Mouse (Mus musculus): ENCODE data around the gene Cemip.

DNA sequence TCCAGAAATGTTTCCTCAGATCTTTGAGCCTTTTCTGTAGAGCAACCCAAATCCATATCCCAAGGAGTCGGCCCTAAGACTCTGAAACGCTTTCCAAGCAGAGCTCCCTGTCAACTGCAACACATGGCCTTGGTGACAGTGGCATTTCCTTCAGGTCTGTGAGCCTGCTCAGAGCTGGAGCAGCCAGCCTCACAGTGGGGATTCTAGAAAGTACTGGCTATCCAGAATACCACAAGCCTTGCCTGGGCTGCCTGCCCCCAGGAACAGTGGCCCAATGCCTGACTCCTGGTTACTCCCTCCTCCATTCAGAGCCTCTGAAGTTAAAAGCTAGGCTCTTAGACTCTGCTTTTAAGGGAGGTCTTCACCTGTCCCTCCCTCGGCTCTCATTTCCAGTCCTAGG, 12.4 kb downstream of the Cemip start:
- TF ChIP-seq MAX (IDR thresholded peaks at IDR 0.05): no peak
- TF ChIP-seq USF1 (IDR thresholded peaks at IDR 0.05; ENCODE audit: low read depth): no peak
- no peak for TF ChIP-seq CTCF (IDR thresholded peaks at IDR 0.05; ENCODE audit: control insufficient read depth, insufficient read depth, insufficient read length)
- no peak for TF ChIP-seq CEBPB (IDR thresholded peaks at IDR 0.05; ENCODE audit: low read depth)
- no peak for TF ChIP-seq MYOD1 (IDR thresholded peaks at IDR 0.05; ENCODE audit: control insufficient read depth, insufficient read length, low read depth)

Measured in C2C12 (cell line).